Mouse (Mus musculus) ZHBTc4 (cell line): ENCODE data around the gene Fndc3a.

Experiments
- DNase-seq: peaks from one replicate; pipeline ENCODE4 v3.0.0-alpha.2; 2011; ENCODE audit warnings: low read depth, low spot score

Fndc3a gene

DNA sequence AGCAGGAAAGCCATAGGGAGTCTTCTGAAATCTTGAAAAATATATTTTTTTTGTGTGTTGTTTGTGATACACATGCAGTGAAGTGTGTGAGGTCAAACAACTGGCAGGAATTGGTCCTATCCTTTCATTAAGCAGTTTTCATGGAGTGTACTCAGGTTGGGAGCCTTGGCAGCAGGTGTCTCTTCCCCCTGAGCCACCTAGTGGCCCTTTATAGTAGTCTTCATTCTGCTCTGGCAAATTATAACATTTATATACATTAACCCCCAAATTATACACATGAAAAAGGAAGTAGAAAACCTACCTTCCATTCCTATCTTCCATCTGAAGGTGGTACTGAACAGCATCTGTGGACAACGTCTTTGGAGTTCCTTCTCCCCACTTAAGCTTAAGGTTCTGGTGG lies 154.0 kb downstream of the Fndc3a start:
- DNase-seq = no peak

GRCm38 (mm10) chr14:72536392-72537017 lies 173.3 kb downstream of the Fndc3a start:
- no peak for DNase-seq

DNA sequence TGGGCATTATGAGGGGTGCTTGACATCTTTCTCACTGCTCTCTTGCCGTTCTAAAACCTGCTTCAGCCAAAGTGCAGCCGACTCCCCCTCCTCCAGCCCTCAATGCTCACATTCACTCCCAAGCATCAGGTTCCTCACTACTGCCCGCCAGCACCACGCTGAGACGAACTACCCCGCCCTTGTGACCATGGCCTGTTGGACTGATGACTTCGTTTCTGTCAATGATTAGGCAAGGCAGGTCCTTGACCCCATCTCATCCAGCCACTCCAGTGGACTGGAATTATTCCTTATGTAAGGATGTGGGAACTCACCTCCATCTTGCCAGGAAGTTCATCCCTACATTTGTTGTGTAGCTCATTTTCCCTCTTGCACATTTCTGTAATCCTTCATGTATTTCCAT lies 175.9 kb downstream of the Fndc3a start:
- no peak for DNase-seq

DNA sequence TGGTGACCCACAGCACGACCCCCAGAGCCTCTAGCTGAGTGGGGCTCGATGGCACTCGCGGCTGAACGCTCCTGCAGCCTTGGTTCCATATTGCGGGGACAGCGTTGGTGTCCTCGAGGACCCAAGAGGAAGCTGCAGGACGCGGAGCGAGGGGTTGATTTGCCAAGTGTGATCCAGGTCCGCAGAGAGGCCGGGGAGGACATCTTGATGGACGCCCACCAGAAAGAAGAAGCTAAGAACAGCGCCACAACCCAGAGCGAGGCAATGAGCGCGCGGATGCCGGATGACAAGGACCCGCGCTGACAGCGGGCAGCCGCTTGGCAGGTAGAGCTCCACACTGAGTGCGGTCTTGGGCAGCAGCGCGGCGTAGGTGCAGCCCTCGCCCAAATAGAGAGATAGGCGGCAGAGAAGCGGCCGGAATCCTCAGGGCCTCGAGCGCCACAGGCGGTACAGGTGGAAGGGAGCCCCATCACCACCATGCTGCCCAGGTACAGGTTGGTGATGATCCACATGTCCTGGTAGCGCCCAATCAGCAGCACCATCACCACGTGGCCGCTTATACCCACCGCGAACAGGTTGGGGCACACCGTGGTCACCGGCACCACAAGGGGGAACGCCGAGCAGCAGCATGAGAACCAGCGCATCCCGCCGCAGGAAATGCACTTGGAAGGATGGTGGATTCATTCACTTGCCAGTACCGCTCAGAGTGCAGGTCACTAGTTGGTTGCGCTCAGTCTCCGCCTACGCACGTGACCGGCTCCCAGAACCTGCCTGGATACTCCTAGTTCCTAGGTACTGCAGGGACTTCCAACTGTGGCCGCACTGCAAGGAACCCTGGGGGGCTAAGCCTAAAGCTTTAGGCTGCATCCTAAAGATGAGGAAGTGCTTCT lies 177.5 kb downstream of the Fndc3a start:
- peak; percentile 41 for DNase-seq

- no peak for DNase-seq
Measured at GRCm38 (mm10) chr14:72527126-72527525, 182.7 kb downstream of the Fndc3a start.

GRCm38 (mm10) chr14:72519561-72519960 lies 190.2 kb downstream of the Fndc3a start:
- no peak for DNase-seq

- DNase-seq = no peak
Measured at GRCm38 (mm10) chr14:72518786-72519185, 191.0 kb downstream of the Fndc3a start.

- DNase-seq = peak; percentile 28
Measured at GRCm38 (mm10) chr14:72516376-72516775, 193.4 kb downstream of the Fndc3a start.

- DNase-seq = peak; percentile 46
Measured at GRCm38 (mm10) chr14:72506723-72507420, 202.9 kb downstream of the Fndc3a start.

- peak; percentile 19 for DNase-seq
Measured at GRCm38 (mm10) chr14:72506018-72506722, 203.6 kb downstream of the Fndc3a start.

DNA sequence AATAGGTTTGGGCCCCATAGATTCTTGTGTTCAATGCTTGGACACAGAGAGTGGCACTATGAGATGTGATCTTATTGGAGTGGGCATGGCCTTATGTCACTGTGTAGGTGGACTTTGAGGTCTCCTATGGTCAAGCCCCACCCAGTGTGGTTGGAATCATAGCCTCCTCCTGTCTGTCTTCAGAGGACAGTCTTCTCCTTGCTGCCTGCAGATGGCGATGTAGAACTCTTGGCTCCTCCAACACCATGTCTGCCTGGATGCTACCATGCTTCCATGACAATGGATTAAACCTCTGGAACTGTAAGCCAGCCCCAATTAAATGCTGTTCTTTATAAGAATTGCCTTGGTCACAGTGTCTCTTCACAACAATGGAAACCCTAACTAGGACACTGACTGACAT lies 204.8 kb downstream of the Fndc3a start:
- DNase-seq = peak; percentile 34

GRCm38 (mm10) chr14:72503241-72503640 lies 206.6 kb downstream of the Fndc3a start:
- no peak for DNase-seq

- DNase-seq = no peak
Measured at GRCm38 (mm10) chr14:72493775-72494174, 216.0 kb downstream of the Fndc3a start.

GRCm38 (mm10) chr14:72491738-72492137 lies 218.1 kb downstream of the Fndc3a start, which contains the start of gene Gm9195:
Gm9195 (minus strand) TSS chr14:72491838.
- no peak for DNase-seq

DNA sequence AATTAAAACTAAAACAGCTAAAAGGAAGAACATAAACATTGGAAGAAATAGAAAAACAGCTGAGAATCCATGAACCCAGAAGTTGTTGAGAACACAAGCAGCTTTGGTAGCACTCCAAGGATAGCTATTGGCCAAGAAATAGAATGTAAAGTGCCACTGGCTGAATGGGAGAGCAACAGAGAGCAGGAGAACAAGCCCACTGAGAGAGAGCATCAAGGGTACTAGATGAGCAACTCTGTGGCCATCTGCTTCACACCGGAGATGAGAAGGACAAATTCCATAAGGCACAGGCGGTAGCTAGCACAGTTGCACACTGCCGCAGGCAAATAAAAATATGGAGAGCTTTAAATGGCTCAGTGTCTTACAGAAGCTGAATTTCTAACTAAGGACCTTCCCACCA lies 219.4 kb downstream of the Fndc3a start:
- no peak for DNase-seq
